Mouse (Mus musculus): ENCODE results near the gene Lgals9. TPM values are rescaled to one million over a fixed set of nuclear protein-coding genes. Genes with fewer than 3 reads are reported as not detected.
A peak's percentile ranks its signal among the peaks of the same experiment; 100 is the strongest.

Gene Lgals9
- total and polyA plus RNA-seq, 2 experiments from 2014 or later: 15.7 to 16.5 TPM

DNA sequence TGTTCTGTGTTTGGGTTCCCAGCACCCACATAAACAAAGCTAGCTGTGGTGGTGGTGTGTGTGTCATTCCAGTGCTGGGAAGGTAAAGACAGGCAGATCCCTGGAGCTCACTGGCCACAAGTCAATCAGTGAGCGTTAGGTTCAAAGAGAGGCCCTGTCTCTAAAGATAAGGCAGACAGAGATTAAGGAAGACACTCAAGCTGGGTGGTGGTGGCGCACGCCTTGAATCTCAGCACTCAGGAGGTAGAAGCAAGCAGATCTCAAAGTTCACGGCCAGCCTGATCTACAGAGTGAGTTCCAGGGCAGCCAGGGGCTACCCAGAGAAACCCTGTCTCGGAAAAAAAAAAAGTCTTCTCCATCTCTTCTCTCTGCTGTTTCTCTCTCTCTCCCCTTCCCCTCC is 23.5 kb downstream of the Lgals9 start:
- TF ChIP-seq CTCF (IDR thresholded peaks at IDR 0.05): no peak

DNA sequence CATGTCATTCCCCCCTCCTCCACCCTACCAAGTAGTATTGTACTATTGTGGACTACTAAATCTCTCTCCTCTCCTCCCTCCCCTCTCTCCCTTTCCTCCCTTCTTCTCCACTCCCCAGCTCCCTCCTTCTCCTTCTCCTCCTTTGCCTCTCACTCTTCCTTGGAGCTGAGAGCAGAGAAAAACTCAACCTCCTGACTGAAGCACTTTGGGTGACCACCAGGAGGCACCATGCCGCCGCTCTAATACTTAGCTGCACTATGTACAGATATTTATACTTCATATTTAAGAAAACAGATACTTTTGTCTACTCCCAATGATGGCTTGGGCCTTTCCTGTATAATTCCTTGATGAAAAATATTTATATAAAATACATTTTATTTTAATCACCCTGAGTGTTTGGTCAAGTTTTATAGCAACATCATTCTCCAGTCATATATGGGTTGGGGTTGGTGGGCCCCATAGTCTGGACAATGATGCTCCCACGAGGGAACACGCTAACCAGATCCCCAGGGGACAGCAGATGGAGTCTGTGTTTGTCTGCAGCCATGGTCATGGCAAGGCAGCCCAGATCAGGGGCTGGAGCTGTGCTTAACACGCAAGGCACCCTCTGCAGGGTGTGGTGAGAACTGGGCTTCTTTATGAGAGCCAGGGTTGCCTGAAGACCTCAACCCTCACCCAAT is 24.8 kb downstream of the Lgals9 start:
- no peaks in the 10 kb centered on the region for H3K4me1 ChIP-seq (ENCODE audit: insufficient read depth, low read length)
- H3K36me3 ChIP-seq (ENCODE audit: insufficient read depth, low read length): no peaks in the 10 kb centered on the region
- H3K27ac ChIP-seq (ENCODE audit: low read depth, low read length): no peak overlapping the region
- no peak overlapping the region for H3K9ac ChIP-seq (replicated peaks; ENCODE audit: low read length, poor library complexity, severe bottlenecking)
- TF ChIP-seq CTCF (IDR thresholded peaks at IDR 0.05): peak; percentile 72
- DNase-seq (ENCODE audit: low spot score) (peak; percentile 32), ATAC-seq (ENCODE audit: low FRiP score) (no peak)
- no peaks in the 10 kb centered on the region for H3K27me3 ChIP-seq (ENCODE audit: insufficient read depth, low read length)
- H3K4me2 ChIP-seq (ENCODE audit: low read depth, low read length, poor library complexity, severe bottlenecking): no peak overlapping the region
- WGBS: 66% methylated on average over 5 of the region's 5 CpGs
- H3K9me3 ChIP-seq (ENCODE audit: low read length): no peaks in the 10 kb centered on the region
- no peak overlapping the region for H3K4me3 ChIP-seq (ENCODE audit: low read depth, low read length)

More for the DNA sequence above, 23.5 kb downstream of the Lgals9 start:
- Histone ChIP-seq H3K9ac (replicated peaks; ENCODE audit: low read length, poor library complexity, severe bottlenecking) (no peak overlapping the region), H3K4me2 (ENCODE audit: low read depth, low read length, poor library complexity, severe bottlenecking) (no peak overlapping the region), H3K9me3 (ENCODE audit: low read length) (no peaks in the 10 kb centered on the region), H3K36me3 (ENCODE audit: insufficient read depth, low read length) (no peaks in the 10 kb centered on the region), H3K4me3 (ENCODE audit: low read depth, low read length) (no peak overlapping the region), H3K27ac (ENCODE audit: low read depth, low read length) (no peak overlapping the region), H3K4me1 (ENCODE audit: insufficient read depth, low read length) (no peaks in the 10 kb centered on the region), H3K27me3 (ENCODE audit: insufficient read depth, low read length) (no peaks in the 10 kb centered on the region)
- ATAC-seq (ENCODE audit: low FRiP score): no peak
- WGBS: 78% methylated on average over 5 of the region's 5 CpGs
- DNase-seq (ENCODE audit: low spot score): no peak

DNA sequence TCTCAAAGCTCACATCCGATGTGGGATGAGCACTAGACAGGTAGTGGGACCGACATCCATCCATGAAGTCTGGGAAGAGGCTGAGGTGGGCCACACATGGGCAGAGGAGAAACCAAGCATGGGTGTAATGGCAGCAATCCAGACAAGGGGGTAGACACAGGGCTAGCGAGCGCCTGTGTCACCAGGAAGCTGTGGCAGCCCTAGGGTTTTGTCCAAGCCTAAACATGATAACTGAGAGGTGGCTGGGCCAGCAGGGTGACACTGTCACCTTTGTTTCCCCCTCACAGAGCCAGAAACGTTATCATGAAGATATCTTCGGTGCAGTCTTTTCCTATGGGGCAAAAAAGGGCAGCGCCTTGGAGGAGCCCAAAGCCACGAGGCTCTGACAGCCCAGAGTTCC is 25.4 kb downstream of the Lgals9 start:
- no peaks in the 10 kb centered on the region for H3K4me1 ChIP-seq (ENCODE audit: insufficient read depth, low read length)
- no peak for TF ChIP-seq CTCF (IDR thresholded peaks at IDR 0.05)
- H3K9me3 ChIP-seq (ENCODE audit: low read length): no peaks in the 10 kb centered on the region
- H3K27ac ChIP-seq (ENCODE audit: low read depth, low read length): no peak overlapping the region
- H3K4me2 ChIP-seq (ENCODE audit: low read depth, low read length, poor library complexity, severe bottlenecking): no peak overlapping the region
- H3K27me3 ChIP-seq (ENCODE audit: insufficient read depth, low read length): no peaks in the 10 kb centered on the region
- H3K9ac ChIP-seq (replicated peaks; ENCODE audit: low read length, poor library complexity, severe bottlenecking): no peak overlapping the region
- DNase-seq (ENCODE audit: low spot score) (no peak), ATAC-seq (ENCODE audit: low FRiP score) (no peak)
- H3K36me3 ChIP-seq (ENCODE audit: insufficient read depth, low read length): no peaks in the 10 kb centered on the region
- WGBS: 77% methylated on average over 8 of the region's 8 CpGs
- H3K4me3 ChIP-seq (ENCODE audit: low read depth, low read length): no peak overlapping the region

DNA sequence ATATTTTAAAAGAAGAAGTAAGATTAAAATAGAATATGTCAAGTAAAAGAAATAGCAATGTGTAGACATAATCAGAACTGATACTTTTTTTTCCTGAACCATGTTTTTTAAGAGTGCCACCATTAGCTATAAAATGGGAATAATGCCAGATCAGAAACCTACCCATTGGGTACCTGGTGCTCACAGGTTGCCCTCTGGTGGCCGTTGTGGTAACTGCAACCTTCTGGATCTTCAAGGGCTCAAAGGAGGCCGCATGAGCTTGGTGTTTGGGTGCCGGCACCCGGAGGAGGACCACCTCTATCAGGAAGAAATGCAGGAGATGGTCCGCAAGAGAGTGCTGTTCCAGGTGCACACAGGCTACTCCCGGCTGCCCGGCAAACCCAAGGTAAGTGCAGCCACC is 28.5 kb downstream of the Lgals9 start:
- DNase-seq (ENCODE audit: low spot score) (peak; percentile 84), ATAC-seq (ENCODE audit: low FRiP score) (no peak)
- H3K4me1 ChIP-seq (ENCODE audit: insufficient read depth, low read length): peaks cover 3% of the 10 kb centered on the region; the same call in 1 of the 2 replicates
- whole genome bisulfite sequencing: 9% methylated on average over 7 of the region's 7 CpGs
- H3K4me2 ChIP-seq (ENCODE audit: low read depth, low read length, poor library complexity, severe bottlenecking): no peak overlapping the region
- H3K36me3 ChIP-seq (ENCODE audit: insufficient read depth, low read length): no peaks in the 10 kb centered on the region
- TF ChIP-seq CTCF (IDR thresholded peaks at IDR 0.05): peak; percentile 91
- no peak overlapping the region for H3K27ac ChIP-seq (ENCODE audit: low read depth, low read length)
- H3K4me3 ChIP-seq (ENCODE audit: low read depth, low read length): no peak overlapping the region
- H3K9ac ChIP-seq (replicated peaks; ENCODE audit: low read length, poor library complexity, severe bottlenecking): no peak overlapping the region
- H3K27me3 ChIP-seq (ENCODE audit: insufficient read depth, low read length): peaks cover 10% of the 10 kb centered on the region; the same call in 1 of the 2 replicates
- no peaks in the 10 kb centered on the region for H3K9me3 ChIP-seq (ENCODE audit: low read length)

DNA sequence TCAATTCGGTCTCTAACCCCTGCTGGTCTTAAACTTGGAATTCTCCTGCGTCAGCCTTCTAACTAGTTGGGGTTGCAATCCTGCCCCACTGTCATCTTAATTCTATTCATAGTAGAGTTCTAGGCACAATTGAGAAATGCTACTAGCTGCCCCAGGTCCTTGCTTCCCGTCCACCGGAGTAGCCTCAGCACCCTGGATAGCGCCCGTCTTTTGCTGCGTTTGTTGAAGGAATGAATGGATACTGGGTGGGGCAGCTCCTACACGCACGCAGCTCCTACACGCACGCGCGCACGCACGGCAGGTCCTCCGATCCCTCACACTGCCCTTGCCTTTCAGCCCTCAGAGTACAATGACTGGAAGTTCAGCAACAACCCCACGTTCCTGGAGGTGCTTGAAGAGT is 32.3 kb downstream of the Lgals9 start:
- no peak overlapping the region for H3K9ac ChIP-seq (replicated peaks; ENCODE audit: low read length, poor library complexity, severe bottlenecking)
- DNase-seq (ENCODE audit: low spot score) (peak; percentile 5), ATAC-seq (ENCODE audit: low FRiP score) (no peak)
- 7% methylated on average over 17 of the region's 17 CpGs for WGBS
- H3K27me3 ChIP-seq (ENCODE audit: insufficient read depth, low read length): peaks cover 10% of the 10 kb centered on the region
- no peak overlapping the region for H3K27ac ChIP-seq (ENCODE audit: low read depth, low read length)
- no peak for TF ChIP-seq CTCF (IDR thresholded peaks at IDR 0.05)
- H3K36me3 ChIP-seq (ENCODE audit: insufficient read depth, low read length): no peaks in the 10 kb centered on the region
- peak overlapping the region; percentile 18; the same call in 1 of the 2 replicates for H3K4me3 ChIP-seq (ENCODE audit: low read depth, low read length)
- peak overlapping the region; percentile 43 for H3K4me2 ChIP-seq (ENCODE audit: low read depth, low read length, poor library complexity, severe bottlenecking)
- peaks cover 3% of the 10 kb centered on the region; the same call in 1 of the 2 replicates for H3K4me1 ChIP-seq (ENCODE audit: insufficient read depth, low read length)
- H3K9me3 ChIP-seq (ENCODE audit: low read length): no peaks in the 10 kb centered on the region

DNA sequence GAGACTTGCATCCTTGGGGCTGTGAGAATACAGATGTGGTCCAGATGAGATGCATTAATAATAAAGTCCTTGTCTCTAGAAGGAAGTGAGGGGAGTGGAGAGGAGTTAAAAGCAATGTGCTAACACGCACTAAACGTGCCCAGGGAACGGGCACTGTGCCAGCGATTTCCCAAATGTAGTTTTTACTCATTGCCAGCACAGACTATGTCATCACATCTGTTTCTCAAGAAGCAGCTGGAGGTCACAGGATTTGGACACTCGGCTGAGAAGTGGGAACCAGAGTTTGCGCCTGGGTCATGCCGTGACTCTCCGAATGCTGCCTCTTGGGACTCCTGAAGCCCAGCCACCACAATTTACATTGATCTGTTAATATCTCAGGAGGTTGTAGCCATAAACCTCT is 34.4 kb downstream of the Lgals9 start:
- 80% methylated on average over 8 of the region's 8 CpGs for WGBS
- DNase-seq (ENCODE audit: low spot score) (no peak), ATAC-seq (ENCODE audit: low FRiP score) (no peak)
- peaks cover 10% of the 10 kb centered on the region for H3K27me3 ChIP-seq (ENCODE audit: insufficient read depth, low read length)
- no peak overlapping the region for H3K9ac ChIP-seq (replicated peaks; ENCODE audit: low read length, poor library complexity, severe bottlenecking)
- H3K9me3 ChIP-seq (ENCODE audit: low read length): no peaks in the 10 kb centered on the region
- H3K4me1 ChIP-seq (ENCODE audit: insufficient read depth, low read length): peaks cover 3% of the 10 kb centered on the region; the same call in 1 of the 2 replicates
- H3K4me2 ChIP-seq (ENCODE audit: low read depth, low read length, poor library complexity, severe bottlenecking): no peak overlapping the region
- H3K27ac ChIP-seq (ENCODE audit: low read depth, low read length): no peak overlapping the region
- no peak overlapping the region for H3K4me3 ChIP-seq (ENCODE audit: low read depth, low read length)
- H3K36me3 ChIP-seq (ENCODE audit: insufficient read depth, low read length): no peaks in the 10 kb centered on the region
- TF ChIP-seq CTCF (IDR thresholded peaks at IDR 0.05): no peak
